Mouse (Mus musculus): Measurements from ENCODE around the gene Tcf12.

The Tcf12 gene

GRCm38 (mm10) chr9:72111622-72112550, at the start of gene Tcf12:
Gene Tcf12, minus strand, starts transcription at chr9:72111871.
- WGBS: 2% methylated on average over 88 of the region's 88 CpGs

- WGBS: 90% methylated on average over 2 of the region's 2 CpGs
These were observed 46.7 kb upstream of the Tcf12 start for GRCm38 (mm10) chr9:72158392-72158791.

GRCm38 (mm10) chr9:72157091-72157490, 45.4 kb upstream of the Tcf12 start:
- 87% methylated on average over 1 of the region's 1 CpGs for WGBS

- WGBS: 13% methylated on average over 21 of the region's 21 CpGs
These were observed 43.8 kb upstream of the Tcf12 start for GRCm38 (mm10) chr9:72155250-72156138.

- WGBS: 86% methylated on average over 5 of the region's 5 CpGs
These were observed 32.5 kb upstream of the Tcf12 start for GRCm38 (mm10) chr9:72144148-72144547.

GRCm38 (mm10) chr9:72133772-72134245, 22.1 kb upstream of the Tcf12 start:
- WGBS: 24% methylated on average over 4 of the region's 4 CpGs

- whole genome bisulfite sequencing: 2% methylated on average over 56 of the region's 56 CpGs
These were observed 21.6 kb upstream of the Tcf12 start for GRCm38 (mm10) chr9:72133089-72133771.

- WGBS: under 1% methylated on average over 29 of the region's 29 CpGs
These were observed 21.0 kb upstream of the Tcf12 start for GRCm38 (mm10) chr9:72132728-72133088.

GRCm38 (mm10) chr9:72129884-72130283, 18.2 kb upstream of the Tcf12 start:
- 93% methylated on average over 4 of the region's 4 CpGs for WGBS

- WGBS: 52% methylated on average over 1 of the region's 1 CpGs
These were observed 13.8 kb upstream of the Tcf12 start for GRCm38 (mm10) chr9:72125442-72125841.

- under 1% methylated on average over 90 of the region's 90 CpGs for WGBS
These were observed 558 bp downstream of the Tcf12 start for GRCm38 (mm10) chr9:72111004-72111621.

GRCm38 (mm10) chr9:72110627-72111003, 1.1 kb downstream of the Tcf12 start:
- WGBS: under 1% methylated on average over 21 of the region's 23 CpGs

GRCm38 (mm10) chr9:72103471-72103870, 8.2 kb downstream of the Tcf12 start:
- 93% methylated on average over 1 of the region's 1 CpGs for WGBS

- WGBS: 85% methylated on average over 7 of the region's 7 CpGs
These were observed 11.6 kb downstream of the Tcf12 start for GRCm38 (mm10) chr9:72099945-72100685.

GRCm38 (mm10) chr9:72098056-72098455, 13.6 kb downstream of the Tcf12 start:
- WGBS: 83% methylated on average over 2 of the region's 2 CpGs

GRCm38 (mm10) chr9:72097083-72097482, 14.6 kb downstream of the Tcf12 start:
- 81% methylated on average over 2 of the region's 2 CpGs for WGBS

- WGBS: 82% methylated on average over 5 of the region's 5 CpGs
These were observed 17.0 kb downstream of the Tcf12 start for GRCm38 (mm10) chr9:72094675-72095074.

GRCm38 (mm10) chr9:72092191-72092590, 19.5 kb downstream of the Tcf12 start:
- 65% methylated on average over 1 of the region's 1 CpGs for WGBS

- 78% methylated on average over 3 of the region's 3 CpGs for WGBS
These were observed 22.6 kb downstream of the Tcf12 start for GRCm38 (mm10) chr9:72088893-72089611.

- 82% methylated on average over 3 of the region's 3 CpGs for WGBS
These were observed 26.7 kb downstream of the Tcf12 start for GRCm38 (mm10) chr9:72085017-72085416.
